In genomic region chr2:148896219-148896618, GRCm38 (mm10) we compare ENCODE assay signal across 21 mouse cellular contexts. TPM values are rescaled to one million over a fixed set of nuclear protein-coding genes. Genes with fewer than 3 reads are reported as not detected.
DNase-seq lines count a peak whose midpoint lies in the region; ATAC-seq and TF ChIP-seq lines count a peak whose summit lies in the region.
"Had no signal": no experiment of that assay in that cellular context is flagged by ENCODE, and none has a peak within 500 bp of the region (broad histone marks: within the 10 kb centered on the region; RNA-seq: fewer than 3 reads in every experiment).

No protein-coding gene starts in this region.

- H3K9me3 ChIP-seq in embryonic facial prominence, embryonic 15.5 days (replicated peaks), result no peaks in the 10 kb centered on the region
- no peaks in the 10 kb centered on the region for H3K9me3 ChIP-seq in limb, embryonic 12.5 days
- H3K9me3 ChIP-seq: forebrain, embryonic 12.5 days; G1E; heart, embryonic 12.5 days; hindbrain, embryonic 10.5 days had no signal

- no peak overlapping the region for H3ac ChIP-seq in myocyte (ENCODE audit: control insufficient read depth, insufficient read length)

- H3K4me1 ChIP-seq in embryonic facial prominence, embryonic 15.5 days, result no peaks in the 10 kb centered on the region
- H3K4me1 ChIP-seq in limb, embryonic 12.5 days (replicated peaks), result no peaks in the 10 kb centered on the region
- H3K4me1 ChIP-seq: forebrain, embryonic 12.5 days; hindbrain, embryonic 10.5 days had no signal

- TF ChIP-seq POLR2A in myocyte (IDR thresholded peaks at IDR 0.05; ENCODE audit: insufficient read length, low read depth), result no peak

- peak; percentile 48 for DNase-seq in heart, adult 11 months
- DNase-seq in heart, postnatal 14 days, result no peak
- DNase-seq: adrenal gland, adult 8-10 months; adrenal gland, postnatal 36 days; cerebellum, adult 2 months; cerebellum, postnatal 10 days; gastrocnemius, postnatal 10 days; heart, postnatal 10 days had no signal

- no peak overlapping the region for H3K9ac ChIP-seq in embryonic facial prominence, embryonic 15.5 days
- no peak overlapping the region for H3K9ac ChIP-seq in limb, embryonic 12.5 days (replicated peaks)
- H3K9ac ChIP-seq: forebrain, embryonic 12.5 days; heart, embryonic 12.5 days; hindbrain, embryonic 14.5 days had no signal

- no peaks in the 10 kb centered on the region for H3K36me3 ChIP-seq in embryonic facial prominence, embryonic 15.5 days
- H3K36me3 ChIP-seq in limb, embryonic 12.5 days, result no peaks in the 10 kb centered on the region
- no peaks in the 10 kb centered on the region for H3K36me3 ChIP-seq in myocyte (ENCODE audit: control insufficient read depth, insufficient read depth)
- H3K36me3 ChIP-seq: forebrain, embryonic 12.5 days; G1E; heart, embryonic 12.5 days; hindbrain, embryonic 10.5 days had no signal

- H3K27ac ChIP-seq in embryonic facial prominence, embryonic 15.5 days (replicated peaks), result no peak overlapping the region
- no peak overlapping the region for H3K27ac ChIP-seq in limb, embryonic 12.5 days
- H3K27ac ChIP-seq: forebrain, embryonic 12.5 days; hindbrain, embryonic 10.5 days; hindbrain, embryonic 14.5 days had no signal

- 61% methylated on average over 1 of the region's 1 CpGs for WGBS in embryonic facial prominence, embryonic 15.5 days
- WGBS in limb, embryonic 12.5 days, result 83% methylated on average over 1 of the region's 1 CpGs

- intact Hi-C loops in heart, postnatal 14 days (cut with DNase I), result no loop called here

- no peaks in the 10 kb centered on the region for H3K27me3 ChIP-seq in embryonic facial prominence, embryonic 15.5 days
- no peaks in the 10 kb centered on the region for H3K27me3 ChIP-seq in limb, embryonic 12.5 days
- H3K27me3 ChIP-seq in myocyte (ENCODE audit: control insufficient read depth, insufficient read depth, insufficient read length), result no peaks in the 10 kb centered on the region
- H3K27me3 ChIP-seq: forebrain, embryonic 12.5 days; heart, embryonic 12.5 days had no signal

- no peak overlapping the region for H3K4me3 ChIP-seq in embryonic facial prominence, embryonic 15.5 days (replicated peaks)
- no peak overlapping the region for H3K4me3 ChIP-seq in limb, embryonic 12.5 days (replicated peaks)
- H3K4me3 ChIP-seq in myocyte, result no peak overlapping the region
- H3K4me3 ChIP-seq: forebrain, embryonic 12.5 days; heart, embryonic 12.5 days; hindbrain, embryonic 10.5 days had no signal

- H3K4me2 ChIP-seq in embryonic facial prominence, embryonic 15.5 days (replicated peaks), result no peak overlapping the region
- H3K4me2 ChIP-seq in limb, embryonic 12.5 days, result no peak overlapping the region
- H3K4me2 ChIP-seq in myocyte (ENCODE audit: low read depth), result peak overlapping the region; percentile 43
- H3K4me2 ChIP-seq: forebrain, embryonic 12.5 days; heart, embryonic 12.5 days; hindbrain, embryonic 14.5 days had no signal

- no peaks in the 10 kb centered on the region for H3K79me2 ChIP-seq in myocyte (ENCODE audit: control insufficient read depth, insufficient read depth)

- peak; percentile 65; the same call in 1 of the 2 replicates for ATAC-seq in embryonic facial prominence, embryonic 15.5 days (ENCODE audit: insufficient number of reproducible peaks, low FRiP score, low TSS enrichment, low read depth)
- peak; percentile 72; the same call in 1 of the 2 replicates for ATAC-seq in limb, embryonic 12.5 days (ENCODE audit: insufficient number of reproducible peaks, insufficient read depth, low FRiP score, low TSS enrichment, low read depth)
- ATAC-seq in monocyte, adult 5-6 weeks (replicated peaks; ENCODE audit: insufficient number of reproducible peaks, low FRiP score, low TSS enrichment, poor library complexity, severe bottlenecking), result no peak
- ATAC-seq: forebrain, embryonic 16.5 days; intestine, embryonic 16.5 days had no signal

TF ChIP-seq in myocyte, 11 proteins besides CTCF, POLR2A, EP300 and RAD21:
- TF ChIP-seq MYOG (IDR thresholded peaks at IDR 0.05; ENCODE audit: control insufficient read depth in 1 of 3, insufficient read depth in 1 of 3, insufficient read length in 2 of 3, low read depth in 2 of 3) (peak; percentile 10 to 43 (median 40)), TCF12 (IDR thresholded peaks at IDR 0.05; ENCODE audit: insufficient read depth, poor library complexity, severe bottlenecking) (peak; percentile 19), MYOD1 (IDR thresholded peaks at IDR 0.05; ENCODE audit: control insufficient read depth in 1 of 3, insufficient read length in 2 of 3, low read depth in 2 of 3) (peak; percentile 45 to 66 (median 46)), CEBPB (IDR thresholded peaks at IDR 0.05; ENCODE audit: insufficient read depth, poor library complexity, severe bottlenecking) (no peak)
TF ChIP-seq in myocyte: peak in this region for 3.

RNA-seq across cellular contexts. Expression of gene Cst3, which starts 20.7 kb away (rescaled TPM):
- total RNA-seq in heart, postnatal 14 days (2021), result 100 to 1,000 TPM; 853 to 872 TPM
- polyA plus RNA-seq in embryonic facial prominence, embryonic 15.5 days (2015; fragmentation: Nextera tagmentation; extraction: Ambion mirVana), result 534 and 540 TPM in 2 replicates
- polyA plus RNA-seq in limb, embryonic 12.5 days (2016; fragmentation: Nextera tagmentation; extraction: Ambion mirVana), result 287 and 288 TPM in 2 replicates
- polyA plus RNA-seq in myocyte (2012; fragmentation: generic; extraction: Trizol), result 646 TPM
- total RNA-seq in monocyte, adult 5-6 weeks (2017), result 977 to 1,560 TPM (median 1,517 TPM) in 3 replicates

RNA-seq across cellular contexts. Expression of gene 9230104L09Rik, which starts 31.4 kb away (rescaled TPM):
- total RNA-seq in heart, postnatal 14 days (2021), result 1 to 10 TPM in 1 of 2 experiments, under 1 TPM in 1; 0.78 to 1.1 TPM
- not detected in 2 replicates for polyA plus RNA-seq in embryonic facial prominence, embryonic 15.5 days (2015; fragmentation: Nextera tagmentation; extraction: Ambion mirVana)
- polyA plus RNA-seq in limb, embryonic 12.5 days (2016; fragmentation: Nextera tagmentation; extraction: Ambion mirVana), result not detected in 2 replicates
- not detected for polyA plus RNA-seq in myocyte (2012; fragmentation: generic; extraction: Trizol)
- total RNA-seq in monocyte, adult 5-6 weeks (2017), result not detected in 3 replicates
- total RNA-seq: adrenal gland, adult 8-10 months; G1E; gastrocnemius, postnatal 4 days had no signal
- polyA plus RNA-seq: cerebellum, adult 2 months; embryonic facial prominence, embryonic 11.5 days; forebrain, embryonic 12.5 days; forebrain, embryonic 16.5 days; G1E; heart, embryonic 12.5 days; hindbrain, embryonic 10.5 days; hindbrain, embryonic 14.5 days; intestine, embryonic 16.5 days had no signal
